Mouse (Mus musculus): ENCODE results near the gene Fkbp5.

The Fkbp5 gene

DNA sequence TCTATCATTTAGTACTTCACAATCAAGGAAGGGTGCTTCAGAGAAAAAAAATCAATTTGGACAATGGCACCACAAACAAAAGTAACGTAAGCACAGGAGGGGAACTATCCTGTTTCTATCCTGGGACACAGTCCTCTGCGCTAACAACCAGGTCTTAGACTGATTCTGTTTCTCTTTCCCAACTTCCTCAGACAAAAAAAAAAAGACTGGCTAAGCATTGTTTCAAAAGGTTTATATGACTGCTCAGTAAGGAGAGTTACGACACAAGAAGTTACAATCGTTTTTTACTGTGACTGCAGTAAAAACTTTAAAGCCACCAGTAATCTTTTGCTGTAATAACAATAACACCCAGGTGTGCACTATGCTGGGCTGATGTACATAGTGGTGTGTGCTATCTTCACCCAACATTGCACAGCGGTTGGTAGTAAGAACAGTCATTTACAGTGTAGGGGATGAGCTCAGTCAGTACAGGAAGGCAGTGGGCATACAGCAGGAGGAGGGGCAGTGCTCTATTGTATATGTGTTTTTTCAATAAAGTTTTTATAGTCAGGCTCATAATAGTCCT is 82.3 kb downstream of the Fkbp5 start:
- Histone ChIP-seq H3K9me3 (ENCODE audit: low read length) (no peaks in the 10 kb centered on the region), H3K36me3 (ENCODE audit: insufficient read depth, low read length) (peaks cover 94% of the 10 kb centered on the region), H3K4me1 (replicated peaks; ENCODE audit: low read depth, low read length) (peaks cover 3% of the 10 kb centered on the region; the same call in 1 of the 2 replicates), H3K4me3 (replicated peaks; ENCODE audit: low read length) (no peak overlapping the region), H3K27me3 (ENCODE audit: insufficient read depth, low read length) (no peaks in the 10 kb centered on the region)
- no peak for TF ChIP-seq CTCF (conservative IDR thresholded peaks at IDR 0.05; ENCODE audit: low read length)
- TF ChIP-seq NANOG (IDR thresholded peaks at IDR 0.05; ENCODE audit: borderline replicate concordance, low read length): no peak
- no peak for TF ChIP-seq POU5F1 (IDR thresholded peaks at IDR 0.05; ENCODE audit: borderline replicate concordance, low read length)

GRCm38 (mm10) chr17:28433029-28433428 is 84.3 kb downstream of the Fkbp5 start:
- Histone ChIP-seq H3K9me3 (ENCODE audit: low read length) (no peaks in the 10 kb centered on the region), H3K4me1 (replicated peaks; ENCODE audit: low read depth, low read length) (peaks cover 3% of the 10 kb centered on the region; the same call in 1 of the 2 replicates), H3K27me3 (ENCODE audit: insufficient read depth, low read length) (no peaks in the 10 kb centered on the region), H3K4me3 (replicated peaks; ENCODE audit: low read length) (no peak overlapping the region), H3K36me3 (ENCODE audit: insufficient read depth, low read length) (peaks cover 95% of the 10 kb centered on the region)
- no peak for TF ChIP-seq CTCF (conservative IDR thresholded peaks at IDR 0.05; ENCODE audit: low read length)
- no peak for TF ChIP-seq NANOG (IDR thresholded peaks at IDR 0.05; ENCODE audit: borderline replicate concordance, low read length)

DNA sequence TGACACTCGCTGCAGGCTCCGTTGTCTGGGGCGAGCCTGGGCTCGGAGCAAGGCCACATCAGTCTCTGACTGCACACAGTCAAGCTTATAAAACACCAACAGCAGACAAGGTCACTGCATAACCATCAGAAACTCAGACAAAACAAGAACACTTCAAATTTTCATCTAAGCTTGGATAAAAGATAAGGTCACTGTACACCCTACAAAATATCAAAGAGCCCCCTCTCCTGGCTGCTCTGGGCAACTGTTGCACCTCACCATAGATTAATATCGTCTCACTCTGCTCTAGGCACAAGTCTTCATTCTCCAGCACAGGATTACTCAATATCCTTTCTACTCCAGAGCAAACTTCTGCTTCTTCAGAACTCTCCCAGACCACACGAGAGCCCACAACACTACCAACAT is 85.4 kb downstream of the Fkbp5 start:
- H3K36me3 ChIP-seq (ENCODE audit: insufficient read depth, low read length): peaks cover 96% of the 10 kb centered on the region
- peaks cover 3% of the 10 kb centered on the region; the same call in 1 of the 2 replicates for H3K4me1 ChIP-seq (replicated peaks; ENCODE audit: low read depth, low read length)
- no peak overlapping the region for H3K4me3 ChIP-seq (replicated peaks; ENCODE audit: low read length)
- peak; percentile 43 for TF ChIP-seq CTCF (conservative IDR thresholded peaks at IDR 0.05; ENCODE audit: low read length)
- no peak for TF ChIP-seq POU5F1 (IDR thresholded peaks at IDR 0.05; ENCODE audit: borderline replicate concordance, low read length)
- TF ChIP-seq NANOG (IDR thresholded peaks at IDR 0.05; ENCODE audit: borderline replicate concordance, low read length): no peak
- H3K9me3 ChIP-seq (ENCODE audit: low read length): no peaks in the 10 kb centered on the region
- H3K27me3 ChIP-seq (ENCODE audit: insufficient read depth, low read length): no peaks in the 10 kb centered on the region

DNA sequence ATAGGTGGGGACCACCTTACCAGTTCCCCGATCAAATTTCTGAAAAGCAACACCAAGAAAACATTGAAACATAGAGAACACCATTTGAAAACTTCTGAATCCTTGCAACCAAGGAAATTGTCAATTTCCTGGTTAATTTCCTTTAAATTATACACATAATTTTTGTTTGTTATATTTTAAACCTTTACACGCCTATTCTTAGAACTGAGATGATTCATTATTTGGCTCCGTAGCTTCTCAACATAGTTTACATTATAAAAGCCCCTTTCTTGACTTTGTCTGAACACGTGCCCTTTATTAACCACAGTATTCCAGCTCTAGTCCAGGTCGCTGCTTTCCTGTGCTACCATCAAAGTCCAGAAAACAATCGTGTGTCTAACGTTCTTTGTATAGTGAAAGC is 86.3 kb downstream of the Fkbp5 start:
- TF ChIP-seq POU5F1 (IDR thresholded peaks at IDR 0.05; ENCODE audit: borderline replicate concordance, low read length) (no peak), NANOG (IDR thresholded peaks at IDR 0.05; ENCODE audit: borderline replicate concordance, low read length) (no peak), CTCF (conservative IDR thresholded peaks at IDR 0.05; ENCODE audit: low read length) (no peak)
- peaks cover 4% of the 10 kb centered on the region; the same call in 1 of the 2 replicates for H3K4me1 ChIP-seq (replicated peaks; ENCODE audit: low read depth, low read length)
- peaks cover 96% of the 10 kb centered on the region for H3K36me3 ChIP-seq (ENCODE audit: insufficient read depth, low read length)
- no peaks in the 10 kb centered on the region for H3K27me3 ChIP-seq (ENCODE audit: insufficient read depth, low read length)
- no peak overlapping the region for H3K4me3 ChIP-seq (replicated peaks; ENCODE audit: low read length)
- H3K9me3 ChIP-seq (ENCODE audit: low read length): no peaks in the 10 kb centered on the region

DNA sequence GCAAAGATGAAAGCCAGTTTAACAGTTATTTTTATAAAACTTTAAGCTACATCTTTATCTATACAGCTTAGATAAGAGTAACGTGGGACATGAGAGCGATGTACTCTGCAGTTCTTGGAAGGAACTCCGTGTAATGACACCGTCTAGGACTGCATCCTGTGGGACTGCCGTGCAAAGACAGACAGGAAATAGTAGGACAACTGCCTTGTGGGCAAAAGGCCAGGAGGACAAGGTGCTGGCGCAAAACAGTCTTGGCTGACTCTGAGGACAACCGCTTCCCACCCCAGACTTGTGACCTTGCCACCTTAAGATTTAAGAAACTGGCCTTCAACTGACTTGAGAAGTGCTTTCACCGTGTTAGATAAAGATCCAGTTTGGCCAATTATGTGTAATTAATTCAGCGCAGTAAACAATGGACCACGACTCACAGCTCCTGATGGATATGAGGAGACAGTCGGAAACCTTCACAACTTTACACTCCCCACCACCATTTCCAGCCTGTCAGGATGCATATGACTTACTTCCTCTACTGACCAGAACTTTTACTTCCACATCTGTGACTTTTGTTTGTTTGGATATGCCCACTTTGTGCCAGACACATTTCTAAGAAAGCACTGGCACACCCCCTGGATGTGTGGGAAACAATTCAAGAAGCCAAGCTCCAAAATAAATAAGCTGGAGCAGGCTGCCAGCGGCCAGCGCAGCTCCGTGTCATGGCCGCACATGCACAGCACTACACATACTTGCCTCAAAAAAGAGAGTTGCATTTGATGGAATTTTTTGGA is 88.7 kb downstream of the Fkbp5 start:
- H3K9me3 ChIP-seq (ENCODE audit: low read length): no peaks in the 10 kb centered on the region
- TF ChIP-seq POU5F1 (IDR thresholded peaks at IDR 0.05; ENCODE audit: borderline replicate concordance, low read length) (no peak), CTCF (conservative IDR thresholded peaks at IDR 0.05; ENCODE audit: low read length) (no peak), NANOG (IDR thresholded peaks at IDR 0.05; ENCODE audit: borderline replicate concordance, low read length) (no peak)

GRCm38 (mm10) chr17:28427666-28428065 is 89.7 kb downstream of the Fkbp5 start:
- H3K9me3 ChIP-seq (ENCODE audit: low read length): no peaks in the 10 kb centered on the region
- TF ChIP-seq NANOG (IDR thresholded peaks at IDR 0.05; ENCODE audit: borderline replicate concordance, low read length) (no peak), POU5F1 (IDR thresholded peaks at IDR 0.05; ENCODE audit: borderline replicate concordance, low read length) (no peak), CTCF (conservative IDR thresholded peaks at IDR 0.05; ENCODE audit: low read length) (no peak)
- H3K27me3 ChIP-seq (ENCODE audit: insufficient read depth, low read length): no peaks in the 10 kb centered on the region
- H3K4me3 ChIP-seq (replicated peaks; ENCODE audit: low read length): no peak overlapping the region
- peaks cover 31% of the 10 kb centered on the region for H3K4me1 ChIP-seq (replicated peaks; ENCODE audit: low read depth, low read length)
- H3K36me3 ChIP-seq (ENCODE audit: insufficient read depth, low read length): peaks cover 99% of the 10 kb centered on the region

More for the DNA sequence above, 88.7 kb downstream of the Fkbp5 start:
- Histone ChIP-seq H3K4me3 (replicated peaks; ENCODE audit: low read length) (no peak overlapping the region), H3K4me1 (replicated peaks; ENCODE audit: low read depth, low read length) (peaks cover 26% of the 10 kb centered on the region), H3K36me3 (ENCODE audit: insufficient read depth, low read length) (peaks cover 97% of the 10 kb centered on the region), H3K27me3 (ENCODE audit: insufficient read depth, low read length) (no peaks in the 10 kb centered on the region)

GRCm38 (mm10) chr17:28424373-28424772 is 93.0 kb downstream of the Fkbp5 start:
- H3K4me1 ChIP-seq (replicated peaks; ENCODE audit: low read depth, low read length): peaks cover 61% of the 10 kb centered on the region
- peaks cover 97% of the 10 kb centered on the region for H3K36me3 ChIP-seq (ENCODE audit: insufficient read depth, low read length)
- no peaks in the 10 kb centered on the region for H3K9me3 ChIP-seq (ENCODE audit: low read length)
- no peak for TF ChIP-seq CTCF (conservative IDR thresholded peaks at IDR 0.05; ENCODE audit: low read length)
- no peak for TF ChIP-seq NANOG (IDR thresholded peaks at IDR 0.05; ENCODE audit: borderline replicate concordance, low read length)
- TF ChIP-seq POU5F1 (IDR thresholded peaks at IDR 0.05; ENCODE audit: borderline replicate concordance, low read length): no peak
- no peak overlapping the region for H3K4me3 ChIP-seq (replicated peaks; ENCODE audit: low read length)
- H3K27me3 ChIP-seq (ENCODE audit: insufficient read depth, low read length): no peaks in the 10 kb centered on the region

GRCm38 (mm10) chr17:28421071-28421470 is 96.3 kb downstream of the Fkbp5 start:
- Histone ChIP-seq H3K9me3 (ENCODE audit: low read length) (no peaks in the 10 kb centered on the region), H3K36me3 (ENCODE audit: insufficient read depth, low read length) (peaks cover 76% of the 10 kb centered on the region), H3K4me3 (replicated peaks; ENCODE audit: low read length) (0 out of 2 replicates have a peak overlapping the region, but pooled peaks have one; percentile 10), H3K27me3 (ENCODE audit: insufficient read depth, low read length) (no peaks in the 10 kb centered on the region), H3K4me1 (replicated peaks; ENCODE audit: low read depth, low read length) (peaks cover 87% of the 10 kb centered on the region)
- TF ChIP-seq NANOG (IDR thresholded peaks at IDR 0.05; ENCODE audit: borderline replicate concordance, low read length): no peak
- TF ChIP-seq POU5F1 (IDR thresholded peaks at IDR 0.05; ENCODE audit: borderline replicate concordance, low read length): no peak
- no peak for TF ChIP-seq CTCF (conservative IDR thresholded peaks at IDR 0.05; ENCODE audit: low read length)

Measured in E14TG2a.4 (cell line).